Mouse (Mus musculus) stomach, postnatal 0 days (tissue): ENCODE measurements around the gene Rsad1. TPM values are rescaled to one million over a fixed set of nuclear protein-coding genes. Genes with fewer than 3 reads are reported as not detected.

Experiments
- ATAC-seq: fragments of 200-750 bp; cut with Nextera tagmentation; 2 replicates; pipeline ENCODE4 v1.8.0; 2017; ENCODE audit not compliant: low FRiP score, low TSS enrichment
- DNase-seq: peaks from one replicate; pipeline ENCODE4 v3.0.0-alpha.2; 2016; ENCODE audit warnings: low spot score
- H3K27ac ChIP-seq: fragments of 300-500 bp; sonication (generic); replicated peaks from 2 replicates; pipeline ENCODE4 v1.5.1; 2014; ENCODE audit warnings: mild to moderate bottlenecking, control low read depth
- H3K27me3 ChIP-seq: fragments of 300-500 bp; sonication (generic); 2 replicates; pipeline ENCODE4 v1.6.1; 2014; ENCODE audit warnings: low read length; ENCODE audit not compliant: control insufficient read depth, insufficient read depth
- H3K36me3 ChIP-seq: fragments of 300-500 bp; sonication (generic); 2 replicates; pipeline ENCODE4 v1.6.1; 2014; ENCODE audit warnings: low read length, mixed read lengths; ENCODE audit not compliant: control insufficient read depth, insufficient read depth
- H3K4me1 ChIP-seq: fragments of 300-500 bp; sonication (generic); replicated peaks from 2 replicates; pipeline ENCODE4 v1.6.1; 2014; ENCODE audit warnings: antibody characterized with exemption; ENCODE audit not compliant: control insufficient read depth, insufficient read depth
- H3K4me2 ChIP-seq: fragments of 300-500 bp; sonication (generic); replicated peaks from 2 replicates; pipeline ENCODE4 v1.6.1; 2014; ENCODE audit warnings: low read depth, mild to moderate bottlenecking, control low read depth, moderate library complexity
- H3K4me3 ChIP-seq: fragments of 300-500 bp; sonication (generic); 2 replicates; pipeline ENCODE4 v1.5.1; 2014; ENCODE audit warnings: low read depth, low read length, control low read depth
- H3K9ac ChIP-seq: fragments of 300-500 bp; sonication (generic); 2 replicates; pipeline ENCODE4 v1.6.1; 2014; ENCODE audit warnings: mild to moderate bottlenecking, low read length, control low read depth, mixed read lengths
- H3K9me3 ChIP-seq: fragments of 300-500 bp; sonication (generic); 2 replicates; pipeline ENCODE4 v1.6.1; 2016; ENCODE audit warnings: low read length; ENCODE audit not compliant: control insufficient read depth
- CTCF ChIP-seq: IDR thresholded peaks from 2 replicates; pipeline ENCODE4 v1.5.1; 2016; ENCODE audit warnings: antibody characterized with exemption, low read depth, mild to moderate bottlenecking, moderate library complexity
- EP300 ChIP-seq: optimal IDR thresholded peaks from 2 replicates; pipeline ENCODE3; 2016; ENCODE audit warnings: antibody characterized with exemption
- WGBS: fragments of 180-500 bp; shearing (Covaris S2); extraction: QIAGEN DNeasy Blood & Tissue Kit; methylation state at CpG from one replicate; pipeline ENCODE4 v1.1.7; 2014; 5-methylcytosine and 5-hydroxymethylcytosine counted together
- polyA plus RNA-seq: library from polyadenylated mRNA; unstranded; fragments of >200 nt; fragmentation: Nextera tagmentation; extraction: Ambion mirVana; gene quantifications from 2 replicates; pipeline ENCODE4 v1.2.1, GENCODE M21; 2015

The Rsad1 gene
- polyA plus RNA-seq, 1 experiment from 2014 or later = 3.4 TPM

DNA sequence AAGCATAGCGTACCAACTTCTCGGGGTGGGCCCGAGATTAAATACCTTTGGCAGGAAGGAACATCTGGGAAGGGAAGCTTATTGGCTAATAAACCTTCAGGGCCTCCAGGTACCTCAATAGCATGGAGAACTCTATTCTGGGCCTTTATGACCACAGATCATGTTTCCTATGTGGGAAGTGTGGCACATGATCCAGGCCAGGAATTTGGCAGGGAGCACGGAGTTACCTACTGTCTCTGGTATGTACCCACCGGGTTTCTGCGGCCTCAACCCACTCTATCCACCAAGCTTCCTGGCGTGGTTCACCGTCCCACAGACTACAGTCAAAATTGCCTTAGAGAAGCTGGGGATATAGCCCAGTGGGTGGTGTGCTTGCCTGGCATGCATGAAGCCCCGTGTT is 36.0 kb upstream of the Rsad1 start:
- H3K4me2 ChIP-seq = no peak overlapping the region
- H3K9ac ChIP-seq = no peak overlapping the region
- no peaks in the 10 kb centered on the region for H3K36me3 ChIP-seq
- no peaks in the 10 kb centered on the region for H3K9me3 ChIP-seq
- DNase-seq (no peak), ATAC-seq (no peak)
- H3K4me1 ChIP-seq = no peaks in the 10 kb centered on the region
- TF ChIP-seq CTCF (no peak), EP300 (no peak)
- H3K27ac ChIP-seq = no peak overlapping the region
- WGBS = 89% methylated on average over 9 of the region's 9 CpGs
- no peaks in the 10 kb centered on the region for H3K27me3 ChIP-seq
- no peak overlapping the region for H3K4me3 ChIP-seq

DNA sequence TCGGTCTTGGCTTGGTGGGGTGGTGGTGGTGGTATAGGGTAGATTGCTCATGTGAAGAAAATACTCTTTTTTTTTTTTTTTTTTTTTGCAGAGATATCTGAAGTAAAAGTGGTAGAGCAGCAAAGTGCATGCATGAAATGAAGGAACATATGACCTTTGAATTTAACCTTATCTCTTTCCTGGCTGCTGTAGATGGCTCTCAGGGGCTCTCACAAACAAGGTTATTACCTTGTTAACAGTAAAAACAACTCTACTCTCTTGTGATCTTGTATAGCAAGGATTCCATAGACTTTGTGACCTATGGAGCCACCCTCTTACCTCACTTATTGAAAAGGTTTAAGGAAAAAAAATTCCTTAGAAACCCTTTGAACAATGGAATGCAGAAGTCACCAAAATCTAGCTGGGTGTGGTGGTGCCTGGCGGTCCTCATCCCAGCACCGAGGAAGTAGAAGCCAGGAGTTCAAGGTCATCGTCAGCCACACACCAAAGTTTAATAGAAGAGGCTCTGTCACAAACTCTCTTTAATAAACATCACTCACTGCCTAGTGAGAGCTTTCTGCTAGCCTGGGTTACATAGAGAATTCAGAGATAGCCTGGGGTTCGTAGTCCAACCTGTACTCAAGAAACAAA is 31.2 kb upstream of the Rsad1 start:
- Histone ChIP-seq H3K27me3 (no peaks in the 10 kb centered on the region), H3K4me3 (no peak overlapping the region), H3K4me2 (no peak overlapping the region), H3K9ac (no peak overlapping the region), H3K4me1 (no peaks in the 10 kb centered on the region), H3K27ac (no peak overlapping the region), H3K36me3 (no peaks in the 10 kb centered on the region), H3K9me3 (no peaks in the 10 kb centered on the region)
- DNase-seq (no peak), ATAC-seq (no peak)
- 82% methylated on average over 5 of the region's 5 CpGs for WGBS
- TF ChIP-seq CTCF (no peak), EP300 (no peak)

DNA sequence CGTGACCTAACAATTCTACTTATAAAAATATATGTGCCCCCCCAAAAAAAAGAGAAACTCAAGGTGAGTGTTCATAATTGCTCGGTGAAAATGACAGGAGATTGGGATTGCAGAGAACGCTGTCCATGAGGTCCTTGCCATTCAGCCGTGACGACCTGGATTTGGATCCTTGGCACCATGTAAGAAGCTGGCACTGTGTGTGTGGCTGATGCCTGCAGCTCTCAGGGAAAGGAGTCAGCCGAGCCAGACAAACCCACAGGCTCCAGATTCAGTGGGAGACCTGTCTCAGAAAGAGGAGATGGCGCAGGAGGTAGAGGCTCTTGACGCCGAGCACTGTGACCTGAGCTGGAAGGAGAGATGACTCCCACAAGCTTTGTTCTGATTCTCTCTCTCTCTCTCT is 27.3 kb upstream of the Rsad1 start:
- no peak overlapping the region for H3K4me3 ChIP-seq
- H3K27me3 ChIP-seq = no peaks in the 10 kb centered on the region
- no peaks in the 10 kb centered on the region for H3K36me3 ChIP-seq
- no peak overlapping the region for H3K4me2 ChIP-seq
- DNase-seq = no peak
- ATAC-seq = no peak
- H3K9me3 ChIP-seq = no peaks in the 10 kb centered on the region
- 92% methylated on average over 7 of the region's 9 CpGs for WGBS
- H3K27ac ChIP-seq = no peak overlapping the region
- H3K9ac ChIP-seq = no peak overlapping the region
- TF ChIP-seq CTCF (no peak), EP300 (no peak)
- H3K4me1 ChIP-seq = no peaks in the 10 kb centered on the region

DNA sequence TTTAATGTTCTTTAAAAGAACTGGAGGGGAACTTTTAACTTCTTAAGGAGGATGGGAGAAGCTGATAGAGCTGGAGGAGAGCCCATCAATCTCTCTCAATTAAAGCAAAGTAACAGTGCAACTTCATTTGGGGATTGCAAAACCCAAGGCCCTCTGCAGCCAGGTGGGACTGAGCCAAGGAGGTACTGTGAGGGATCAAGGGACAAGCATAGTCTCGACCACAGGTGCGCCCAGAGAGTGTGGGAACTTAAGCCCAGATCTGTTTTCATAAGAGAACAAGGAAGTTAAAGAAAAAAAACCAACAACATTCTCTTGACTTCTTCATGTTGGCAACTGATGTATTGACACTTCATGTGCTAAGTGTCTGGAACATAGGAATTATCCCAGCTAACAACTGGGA is 26.0 kb upstream of the Rsad1 start:
- Histone ChIP-seq H3K36me3 (no peaks in the 10 kb centered on the region), H3K4me2 (no peak overlapping the region), H3K27ac (no peak overlapping the region), H3K4me1 (no peaks in the 10 kb centered on the region), H3K9ac (no peak overlapping the region), H3K4me3 (no peak overlapping the region), H3K9me3 (no peaks in the 10 kb centered on the region), H3K27me3 (no peaks in the 10 kb centered on the region)
- WGBS = 50% methylated on average over 2 of the region's 2 CpGs
- ATAC-seq (0 out of 2 replicates have a peak, but pooled peaks have one; percentile 34), DNase-seq (no peak)
- TF ChIP-seq EP300 = no peak
- no peak for TF ChIP-seq CTCF

DNA sequence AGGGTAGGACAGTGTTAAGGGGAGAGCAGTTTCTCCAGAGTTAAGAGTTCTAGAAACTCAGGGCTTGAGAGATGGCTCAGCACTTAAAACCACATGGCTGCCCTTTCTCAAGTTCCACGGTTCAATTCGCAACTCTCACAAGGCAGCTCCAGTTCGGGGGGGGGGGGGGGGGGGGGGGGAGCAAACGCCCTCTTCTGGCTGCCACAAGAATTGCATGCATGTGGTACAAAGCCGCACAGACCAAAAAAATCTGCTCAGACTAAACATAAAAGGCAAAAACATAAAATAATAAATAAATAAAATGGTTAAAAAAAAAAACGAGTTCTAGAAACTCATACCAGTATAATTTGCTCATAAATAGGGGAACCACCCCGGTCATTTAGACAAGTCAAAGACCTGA is 25.5 kb upstream of the Rsad1 start:
- DNase-seq (no peak), ATAC-seq (no peak)
- H3K9ac ChIP-seq = no peak overlapping the region
- H3K27ac ChIP-seq = no peak overlapping the region
- H3K27me3 ChIP-seq = no peaks in the 10 kb centered on the region
- no peaks in the 10 kb centered on the region for H3K36me3 ChIP-seq
- H3K4me1 ChIP-seq = no peaks in the 10 kb centered on the region
- H3K4me3 ChIP-seq = no peak overlapping the region
- TF ChIP-seq EP300 = no peak
- peak; percentile 43 for TF ChIP-seq CTCF
- H3K9me3 ChIP-seq = no peaks in the 10 kb centered on the region
- no peak overlapping the region for H3K4me2 ChIP-seq
- 20% methylated on average over 6 of the region's 7 CpGs for WGBS

DNA sequence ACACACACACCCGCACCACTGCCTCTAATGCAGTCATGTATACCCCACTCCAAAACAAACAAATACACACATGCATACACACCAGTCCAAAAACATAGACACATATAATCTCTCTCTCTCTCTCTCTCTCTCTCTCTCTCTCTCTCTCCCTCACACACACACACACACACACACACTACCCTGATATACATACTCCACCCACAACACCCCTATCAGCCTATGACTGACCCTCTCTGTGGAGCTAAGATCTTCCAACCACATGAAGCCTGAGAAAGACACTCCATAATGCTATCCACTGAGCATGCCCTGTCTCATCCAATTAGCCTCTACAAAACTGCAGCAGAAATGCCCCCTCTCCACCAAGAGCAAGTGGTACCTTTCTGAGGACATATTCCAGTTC is 22.8 kb upstream of the Rsad1 start:
- Histone ChIP-seq H3K4me2 (no peak overlapping the region), H3K9me3 (no peaks in the 10 kb centered on the region), H3K27me3 (no peaks in the 10 kb centered on the region), H3K36me3 (no peaks in the 10 kb centered on the region), H3K4me3 (no peak overlapping the region), H3K9ac (no peak overlapping the region), H3K27ac (no peak overlapping the region), H3K4me1 (no peaks in the 10 kb centered on the region)
- TF ChIP-seq EP300 (no peak), CTCF (no peak)
- WGBS = 91% methylated on average over 1 of the region's 1 CpGs
- DNase-seq = no peak
- no peak for ATAC-seq
